Mouse (Mus musculus) neural tube, embryonic 11.5 days (tissue): ENCODE measurements around the gene Aamp. TPM values are rescaled to one million over a fixed set of nuclear protein-coding genes. Genes with fewer than 3 reads are reported as not detected.

Source experiments
- ATAC-seq: fragments of 200-750 bp; cut with Nextera tagmentation; 2 replicates; pipeline ENCODE4 v1.8.0; 2017; ENCODE audit warnings: moderate number of reproducible peaks, mild to moderate bottlenecking, moderate TSS enrichment, moderate library complexity; ENCODE audit not compliant: insufficient read depth, low FRiP score, low TSS enrichment
- DNase-seq: peaks from one replicate; pipeline ENCODE4 v3.0.0-alpha.2; 2015; ENCODE audit warnings: low spot score
- H3K27ac ChIP-seq: fragments of 300-500 bp; sonication (generic); 2 replicates; pipeline ENCODE4 v1.5.1; 2014; ENCODE audit warnings: low read depth, mild to moderate bottlenecking, low read length
- H3K27me3 ChIP-seq: fragments of 300-500 bp; sonication (generic); 2 replicates; pipeline ENCODE4 v1.6.1; 2014; ENCODE audit warnings: mild to moderate bottlenecking, low read length, mixed read lengths; ENCODE audit not compliant: control insufficient read depth, insufficient read depth
- H3K36me3 ChIP-seq: fragments of 300-500 bp; sonication (generic); 2 replicates; pipeline ENCODE4 v1.6.1; 2014; ENCODE audit warnings: mild to moderate bottlenecking, low read length, moderate library complexity, mixed read lengths; ENCODE audit not compliant: control insufficient read depth, insufficient read depth
- H3K4me1 ChIP-seq: fragments of 300-500 bp; sonication (generic); 2 replicates; pipeline ENCODE4 v1.6.1; 2014; ENCODE audit warnings: low read length, mixed read lengths; ENCODE audit not compliant: control insufficient read depth, insufficient read depth
- H3K4me2 ChIP-seq: fragments of 300-500 bp; sonication (generic); 2 replicates; pipeline ENCODE4 v1.6.1; 2014; ENCODE audit warnings: low read depth, mild to moderate bottlenecking, moderate library complexity
- H3K4me3 ChIP-seq: fragments of 300-500 bp; sonication (generic); 2 replicates; pipeline ENCODE4 v1.5.1; 2014; ENCODE audit warnings: low read depth, low read length
- H3K9ac ChIP-seq: fragments of 300-500 bp; sonication (generic); 2 replicates; pipeline ENCODE4 v1.6.1; 2014; ENCODE audit warnings: mild to moderate bottlenecking, low read length
- H3K9me3 ChIP-seq: fragments of 300-500 bp; sonication (generic); 2 replicates; pipeline ENCODE4 v1.6.1; 2016; ENCODE audit warnings: low read length; ENCODE audit not compliant: control insufficient read depth
- WGBS: fragments of 180-500 bp; shearing (Covaris S2); extraction: QIAGEN DNeasy Blood & Tissue Kit; methylation state at CpG from one replicate; pipeline ENCODE4 v1.1.7; 2014; 5-methylcytosine and 5-hydroxymethylcytosine counted together
- polyA plus RNA-seq: library from polyadenylated mRNA; unstranded; fragments of >200 nt; fragmentation: Nextera tagmentation; extraction: Ambion mirVana; gene quantifications from 2 replicates; pipeline ENCODE4 v1.2.1, GENCODE M21; 2014

Gene Aamp
- polyA plus RNA-seq, 1 experiment from 2014 or later, result 215 TPM

- ATAC-seq, result no peak
- 77% methylated on average over 4 of the region's 4 CpGs for WGBS
Measured at GRCm38 (mm10) chr1:74316114-74316827, 31.7 kb upstream of the Aamp start.

DNA sequence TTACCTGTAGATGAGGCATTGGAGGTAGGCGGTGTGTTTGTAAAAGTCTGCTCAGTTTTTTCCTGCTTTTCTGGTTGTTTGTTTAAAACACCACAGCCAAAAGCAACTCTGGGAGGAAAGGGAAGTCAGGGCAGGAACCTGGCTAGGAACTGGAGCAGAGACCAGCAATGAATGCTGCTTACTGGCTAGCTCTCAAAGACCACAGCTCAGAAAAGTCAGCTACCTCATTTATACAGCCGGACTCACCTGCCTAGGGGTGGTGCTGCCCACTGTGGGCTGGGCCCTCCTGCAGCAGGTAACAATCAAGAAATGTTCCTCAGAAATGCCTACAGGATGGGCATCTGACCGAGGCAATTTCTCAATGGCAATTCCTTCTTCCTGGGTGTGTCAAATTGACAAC lies 30.3 kb upstream of the Aamp start:
- DNase-seq, result no peak
- Histone ChIP-seq H3K4me3 (no peak overlapping the region), H3K27me3 (no peaks in the 10 kb centered on the region), H3K27ac (no peak overlapping the region), H3K36me3 (no peaks in the 10 kb centered on the region), H3K9me3 (no peaks in the 10 kb centered on the region), H3K4me1 (no peaks in the 10 kb centered on the region), H3K4me2 (no peak overlapping the region), H3K9ac (no peak overlapping the region)
- WGBS, result 89% methylated on average over 3 of the region's 3 CpGs
- no peak for ATAC-seq

More at GRCm38 (mm10) chr1:74316114-74316827, 31.7 kb upstream of the Aamp start:
- Histone ChIP-seq H3K27ac (no peak overlapping the region), H3K9ac (no peak overlapping the region), H3K4me2 (no peak overlapping the region), H3K9me3 (no peaks in the 10 kb centered on the region), H3K4me3 (no peak overlapping the region), H3K27me3 (no peaks in the 10 kb centered on the region), H3K4me1 (no peaks in the 10 kb centered on the region), H3K36me3 (no peaks in the 10 kb centered on the region)
- no peak for DNase-seq

DNA sequence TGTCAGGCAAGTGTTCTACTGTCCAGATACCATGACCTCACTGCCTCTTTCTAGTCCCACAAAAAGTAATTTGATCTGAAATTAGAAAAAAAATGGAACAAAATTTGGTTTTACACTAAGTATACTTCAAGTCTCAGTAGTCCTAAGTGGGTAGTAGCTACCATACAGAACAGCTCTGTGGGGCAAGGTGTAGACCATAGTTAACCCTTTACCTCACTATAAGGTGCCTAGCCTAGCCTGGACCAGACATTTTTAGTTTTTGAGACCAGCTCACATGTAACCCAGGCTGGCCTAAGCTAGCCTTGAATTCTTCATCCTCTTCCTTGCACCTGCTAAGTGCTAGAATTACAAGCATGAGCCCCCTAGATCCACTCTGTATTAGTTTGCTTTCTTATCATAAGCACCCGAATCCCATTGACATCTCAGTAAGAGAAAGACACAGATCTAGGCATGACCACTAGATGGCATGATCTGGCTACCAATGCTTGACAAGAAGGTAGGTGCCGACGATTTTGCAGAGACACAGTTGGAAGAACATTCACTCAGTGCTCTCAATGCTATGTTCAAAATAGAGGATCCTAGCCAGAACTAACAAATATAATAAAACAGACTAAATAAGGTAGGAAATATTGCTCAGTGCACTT lies 28.6 kb upstream of the Aamp start:
- no peak overlapping the region for H3K9ac ChIP-seq
- 10% methylated on average over 3 of the region's 3 CpGs for WGBS
- H3K27ac ChIP-seq, result no peak overlapping the region
- H3K4me3 ChIP-seq, result no peak overlapping the region
- no peak for ATAC-seq
- no peaks in the 10 kb centered on the region for H3K9me3 ChIP-seq
- H3K4me2 ChIP-seq, result no peak overlapping the region
- no peaks in the 10 kb centered on the region for H3K27me3 ChIP-seq
- peak; percentile 43 for DNase-seq
- no peaks in the 10 kb centered on the region for H3K36me3 ChIP-seq
- H3K4me1 ChIP-seq, result no peaks in the 10 kb centered on the region

GRCm38 (mm10) chr1:74309767-74310166 lies 25.2 kb upstream of the Aamp start:
- ATAC-seq, result no peak
- Histone ChIP-seq H3K36me3 (no peaks in the 10 kb centered on the region), H3K9me3 (no peaks in the 10 kb centered on the region), H3K27me3 (no peaks in the 10 kb centered on the region), H3K4me3 (no peak overlapping the region), H3K9ac (no peak overlapping the region), H3K4me1 (no peaks in the 10 kb centered on the region), H3K4me2 (no peak overlapping the region), H3K27ac (no peak overlapping the region)
- DNase-seq, result no peak
- 53% methylated on average over 3 of the region's 3 CpGs for WGBS

- no peak overlapping the region for H3K9ac ChIP-seq
- no peaks in the 10 kb centered on the region for H3K36me3 ChIP-seq
- WGBS, result 63% methylated on average over 10 of the region's 10 CpGs
- ATAC-seq (no peak), DNase-seq (no peak)
- peaks cover 6% of the 10 kb centered on the region; the same call in 1 of the 2 replicates for H3K4me1 ChIP-seq
- 0 out of 2 replicates have a peak, but pooled peaks cover 2% of the 10 kb centered on the region for H3K27me3 ChIP-seq
- H3K4me2 ChIP-seq, result no peak overlapping the region
- H3K27ac ChIP-seq, result no peak overlapping the region
- no peak overlapping the region for H3K4me3 ChIP-seq
- no peaks in the 10 kb centered on the region for H3K9me3 ChIP-seq
Measured at GRCm38 (mm10) chr1:74308001-74308964, 23.7 kb upstream of the Aamp start.

GRCm38 (mm10) chr1:74307146-74307545 lies 22.6 kb upstream of the Aamp start:
- H3K36me3 ChIP-seq, result no peaks in the 10 kb centered on the region
- no peak overlapping the region for H3K4me2 ChIP-seq
- H3K9ac ChIP-seq, result no peak overlapping the region
- no peaks in the 10 kb centered on the region for H3K9me3 ChIP-seq
- DNase-seq (no peak), ATAC-seq (no peak)
- H3K27ac ChIP-seq, result no peak overlapping the region
- peaks cover 6% of the 10 kb centered on the region; the same call in 1 of the 2 replicates for H3K4me1 ChIP-seq
- no peak overlapping the region for H3K4me3 ChIP-seq
- 91% methylated on average over 1 of the region's 1 CpGs for WGBS
- 0 out of 2 replicates have a peak, but pooled peaks cover 2% of the 10 kb centered on the region for H3K27me3 ChIP-seq

- Histone ChIP-seq H3K9me3 (no peaks in the 10 kb centered on the region), H3K27me3 (0 out of 2 replicates have a peak, but pooled peaks cover 2% of the 10 kb centered on the region), H3K36me3 (no peaks in the 10 kb centered on the region), H3K27ac (no peak within 1 kb of the TSS), H3K4me2 (no peak within 1 kb of the TSS), H3K9ac (no peak within 1 kb of the TSS), H3K4me3 (no peak within 1 kb of the TSS), H3K4me1 (peaks cover 6% of the 10 kb centered on the region; the same call in 1 of the 2 replicates)
- 66% methylated on average over 2 of the region's 2 CpGs for WGBS
- ATAC-seq (no peak), DNase-seq (no peak)
Measured at GRCm38 (mm10) chr1:74305522-74305921, 21.0 kb upstream of the Aamp start, which contains the start of gene Tmbim1. TSS of gene Tmbim1 (minus strand) at chr1:74305622.

DNA sequence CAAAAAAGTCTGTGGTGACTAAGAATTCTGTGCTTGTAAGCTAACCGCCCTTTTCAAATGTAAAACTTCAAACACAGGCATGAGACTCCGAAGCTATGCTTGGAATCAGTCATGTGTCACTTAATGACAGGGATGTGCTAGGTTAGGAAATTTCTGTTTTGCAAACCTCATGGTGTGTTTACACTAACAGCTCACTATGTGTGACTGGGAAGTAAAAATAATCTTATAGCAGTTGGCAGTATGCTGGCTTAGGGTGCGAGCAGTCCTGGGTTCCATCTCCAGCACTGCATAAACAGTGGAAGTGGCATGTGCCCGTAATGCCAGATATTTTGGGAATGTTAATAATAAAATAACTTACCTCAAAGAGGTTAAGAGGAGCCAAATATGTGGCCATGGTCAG lies 20.4 kb upstream of the Aamp start:
- H3K4me1 ChIP-seq, result peaks cover 6% of the 10 kb centered on the region; the same call in 1 of the 2 replicates
- H3K36me3 ChIP-seq, result no peaks in the 10 kb centered on the region
- no peak overlapping the region for H3K4me3 ChIP-seq
- H3K4me2 ChIP-seq, result no peak overlapping the region
- WGBS, result 62% methylated on average over 4 of the region's 4 CpGs
- no peak overlapping the region for H3K9ac ChIP-seq
- DNase-seq, result no peak
- H3K27me3 ChIP-seq, result 0 out of 2 replicates have a peak, but pooled peaks cover 2% of the 10 kb centered on the region
- no peak overlapping the region for H3K27ac ChIP-seq
- ATAC-seq, result no peak
- H3K9me3 ChIP-seq, result no peaks in the 10 kb centered on the region
